Mouse (Mus musculus) adrenal gland, postnatal 10 days (tissue): ENCODE measurements at regions not wholly inside any gene's neighbourhood (a gene's known extent, or its start where the extent isn't known, plus 50 kb on each side); places are given as distances from the start of the nearest gene placed in this dataset.

ENCODE experiments used
- DNase-seq: peaks from one replicate; pipeline ENCODE4 v3.0.0; 2021; ENCODE audit warnings: mixed read lengths

- peak; percentile 1 for DNase-seq
These were observed 373.2 kb upstream of the Gm21477 start for GRCm38 (mm10) chrY:86743391-86743790.
